Mouse (Mus musculus) myocyte (in vitro differentiated cells): Measurements from ENCODE around the gene Sertad4. TPM values are rescaled to one million over a fixed set of nuclear protein-coding genes. Genes with fewer than 3 reads are reported as not detected.

Experiments used
- H3K27me3 ChIP-seq: one replicate; pipeline ENCODE4 v1.6.1; 2011; ENCODE audit not compliant: control insufficient read depth, insufficient read depth, insufficient read length
- H3K36me3 ChIP-seq: one replicate; pipeline ENCODE4 v1.6.1; 2011; ENCODE audit not compliant: control insufficient read depth, insufficient read depth
- H3K4me2 ChIP-seq: one replicate; pipeline ENCODE4 v1.6.1; 2011; ENCODE audit warnings: low read depth, control low read depth
- H3K4me3 ChIP-seq: one replicate; pipeline ENCODE4 v1.5.1; 2011; ENCODE audit warnings: mild to moderate bottlenecking, control low read depth, moderate library complexity
- H3K79me2 ChIP-seq: one replicate; pipeline ENCODE4 v1.6.1; 2011; ENCODE audit not compliant: control insufficient read depth, insufficient read depth
- H3ac ChIP-seq: one replicate; pipeline ENCODE4 v1.6.1; 2011; ENCODE audit not compliant: control insufficient read depth, insufficient read length
- CEBPB ChIP-seq: IDR thresholded peaks from 2 replicates; pipeline ENCODE4 v1.6.1; 2011; ENCODE audit warnings: mild to moderate bottlenecking, moderate library complexity; ENCODE audit not compliant: poor library complexity, insufficient read depth, severe bottlenecking
- E2F4 ChIP-seq: IDR thresholded peaks from one replicate; pipeline ENCODE4 v1.6.1; 2011; ENCODE audit warnings: mild to moderate bottlenecking, control low read depth, moderate library complexity; ENCODE audit not compliant: insufficient read depth
- MAX ChIP-seq: IDR thresholded peaks from one replicate; pipeline ENCODE4 v1.6.1; 2011; ENCODE audit warnings: low read depth, mild to moderate bottlenecking, control low read depth
- MYOD1 ChIP-seq, 3 experiments: IDR thresholded peaks; one replicate each; pipeline ENCODE4 v1.6.1; 2011; ENCODE audit warnings: control low read depth in 2 of 3, low read depth in 2 of 3, mild to moderate bottlenecking in 2 of 3, moderate library complexity in 1 of 3; ENCODE audit not compliant: insufficient read length in 2 of 3, control insufficient read depth in 1 of 3
- MYOG ChIP-seq, 3 experiments: IDR thresholded peaks; one replicate each; pipeline ENCODE4 v1.6.1; 2011; ENCODE audit warnings: control low read depth in 2 of 3, low read depth in 2 of 3, mild to moderate bottlenecking in 2 of 3; ENCODE audit not compliant: insufficient read length in 2 of 3, control insufficient read depth in 1 of 3, insufficient read depth in 1 of 3
- POLR2A ChIP-seq: IDR thresholded peaks from one replicate; pipeline ENCODE4 v1.6.1; 2011; ENCODE audit warnings: low read depth, mild to moderate bottlenecking, control low read depth, moderate library complexity; ENCODE audit not compliant: insufficient read length
- POLR2AphosphoS2 ChIP-seq: IDR thresholded peaks from one replicate; pipeline ENCODE4 v1.6.1; 2011; ENCODE audit warnings: low read depth, control low read depth; ENCODE audit not compliant: insufficient read length
- REST ChIP-seq: IDR thresholded peaks from one replicate; pipeline ENCODE4 v1.6.1; 2011; ENCODE audit warnings: mild to moderate bottlenecking, control low read depth, moderate library complexity; ENCODE audit not compliant: insufficient read depth, insufficient read length
- SRF ChIP-seq: IDR thresholded peaks from one replicate; pipeline ENCODE4 v1.6.1; 2011; ENCODE audit warnings: low read depth; ENCODE audit not compliant: control insufficient read depth, insufficient read length
- TCF12 ChIP-seq: IDR thresholded peaks from one replicate; pipeline ENCODE4 v1.6.1; 2011; ENCODE audit warnings: mild to moderate bottlenecking, control low read depth; ENCODE audit not compliant: poor library complexity, insufficient read depth, severe bottlenecking
- TCF3 ChIP-seq: IDR thresholded peaks from one replicate; pipeline ENCODE4 v1.6.1; 2011; ENCODE audit warnings: low read depth, control low read depth; ENCODE audit not compliant: insufficient read length
- USF1 ChIP-seq: IDR thresholded peaks from one replicate; pipeline ENCODE4 v1.6.1; 2011; ENCODE audit warnings: low read depth, mild to moderate bottlenecking, control low read depth, moderate library complexity
- polyA plus RNA-seq: library from polyadenylated mRNA; unstranded; fragments of >200 nt; fragmentation: generic; extraction: Trizol; gene quantifications from one replicate; pipeline ENCODE4 v1.2.1, GENCODE M21; 2012; ENCODE audit warnings: missing spikeins

Sertad4 gene
- polyA plus RNA-seq, 1 experiment: 21.3 TPM

GRCm38 (mm10) chr1:192856931-192857330 is 1.4 kb upstream of the Sertad4 start:
- Histone ChIP-seq H3ac (no peak overlapping the region), H3K36me3 (no peaks in the 10 kb centered on the region), H3K27me3 (no peaks in the 10 kb centered on the region), H3K79me2 (peaks cover 28% of the 10 kb centered on the region), H3K4me2 (peak overlapping the region; percentile 82), H3K4me3 (no peak overlapping the region)
- TF ChIP-seq TCF12 (no peak), SRF (no peak)

DNA sequence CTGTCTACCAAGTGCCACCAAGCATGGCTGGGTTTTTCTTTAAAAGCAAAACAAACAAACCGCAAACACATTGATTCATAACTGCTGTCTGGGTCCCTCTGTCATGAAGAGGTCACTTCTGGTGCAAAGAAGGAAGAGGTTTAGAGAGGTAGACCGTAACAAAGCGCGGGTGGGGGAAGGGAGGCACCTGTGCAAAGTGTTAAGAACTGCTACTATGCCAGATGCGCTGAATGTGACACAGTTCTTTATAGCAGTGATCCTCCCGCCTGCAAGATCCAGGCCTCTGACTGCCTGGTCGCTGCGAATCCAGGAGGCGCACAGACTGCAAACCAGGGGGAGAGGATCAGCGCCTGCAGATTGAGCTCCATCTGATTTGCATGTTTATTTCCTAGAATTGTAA is 855 bp upstream of the Sertad4 start:
- H3K27me3 ChIP-seq: no peaks in the 10 kb centered on the region
- H3K79me2 ChIP-seq: peaks cover 33% of the 10 kb centered on the region
- TF ChIP-seq POLR2AphosphoS2: peak; percentile 18
- peak in 2 of 3 experiments; percentile 5 to 35 for TF ChIP-seq MYOD1 (IDR thresholded peaks at IDR 0.05; ENCODE audit: control insufficient read depth in 1 of 3, insufficient read length in 2 of 3, low read depth in 2 of 3)
- no peak for TF ChIP-seq SRF
- no peak overlapping the region for H3ac ChIP-seq
- H3K4me2 ChIP-seq: peak overlapping the region; percentile 82
- H3K36me3 ChIP-seq: no peaks in the 10 kb centered on the region
- H3K4me3 ChIP-seq: peak overlapping the region; percentile 49

GRCm38 (mm10) chr1:192854819-192855271 is 711 bp downstream of the Sertad4 start:
- peaks cover 4% of the 10 kb centered on the region for H3K36me3 ChIP-seq
- peak overlapping the region; percentile 49 for H3K4me3 ChIP-seq
- H3K4me2 ChIP-seq: peak overlapping the region; percentile 83
- peak overlapping the region; percentile 79 for H3ac ChIP-seq
- peaks cover 47% of the 10 kb centered on the region for H3K79me2 ChIP-seq
- TF ChIP-seq TCF3 (peak; percentile 47), E2F4 (no peak), POLR2AphosphoS2 (peak; percentile 61), MYOG (IDR thresholded peaks at IDR 0.05; ENCODE audit: control insufficient read depth in 1 of 3, insufficient read depth in 1 of 3, insufficient read length in 2 of 3, low read depth in 2 of 3) (peak; percentile 12 to 86 (median 84)), POLR2A (peak; percentile 83), CEBPB (no peak), MYOD1 (IDR thresholded peaks at IDR 0.05; ENCODE audit: control insufficient read depth in 1 of 3, insufficient read length in 2 of 3, low read depth in 2 of 3) (peak in 2 of 3 experiments; percentile 90 to 95), SRF (peak; percentile 75)
- H3K27me3 ChIP-seq: no peaks in the 10 kb centered on the region

DNA sequence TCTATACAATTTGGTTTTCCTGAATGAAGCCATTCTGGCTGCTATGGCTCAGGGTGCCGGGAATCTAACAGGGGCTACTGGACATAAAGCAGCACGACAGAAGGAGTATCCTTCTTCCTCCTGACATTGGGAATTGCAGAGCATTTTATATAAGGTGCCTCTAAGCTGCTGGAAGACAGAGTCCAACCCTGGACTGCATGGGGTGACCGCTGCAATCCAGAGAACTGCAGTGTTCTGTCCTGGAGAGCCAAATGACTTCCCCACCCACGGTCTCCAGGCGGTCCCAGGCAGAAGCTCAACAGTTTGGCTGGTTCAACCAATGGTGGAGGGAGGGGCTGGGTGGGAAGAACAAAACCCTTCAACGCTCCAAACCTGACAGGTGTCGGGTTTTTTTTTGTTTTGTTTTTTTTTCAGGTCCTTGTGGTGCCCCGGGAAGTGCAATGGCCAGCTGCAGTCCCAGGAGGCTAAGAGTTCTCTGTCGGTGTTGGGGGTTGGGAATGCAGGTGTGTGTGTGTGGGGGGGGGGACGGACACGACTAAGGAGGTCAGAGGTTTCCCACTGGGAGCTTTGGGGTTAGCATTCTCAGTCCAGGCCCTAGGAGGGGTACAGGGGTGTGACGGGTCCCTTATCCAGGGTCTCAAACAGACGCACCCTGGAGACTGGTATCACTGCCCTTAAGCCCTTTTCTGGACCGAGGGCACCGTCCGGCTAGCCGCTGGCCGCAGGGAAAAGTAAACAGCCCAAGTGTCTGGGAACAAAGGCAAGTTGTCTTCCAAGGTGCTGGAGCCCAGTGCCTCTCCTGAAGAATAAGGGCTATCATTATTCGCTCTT is 1.4 kb downstream of the Sertad4 start:
- peak overlapping the region; percentile 83 for H3K4me2 ChIP-seq
- peak in 2 of 3 experiments; percentile 1 to 15 for TF ChIP-seq MYOG (IDR thresholded peaks at IDR 0.05; ENCODE audit: control insufficient read depth in 1 of 3, insufficient read depth in 1 of 3, insufficient read length in 2 of 3, low read depth in 2 of 3)
- peak in 1 of 3 experiments; percentile 0 for TF ChIP-seq MYOD1 (IDR thresholded peaks at IDR 0.05; ENCODE audit: control insufficient read depth in 1 of 3, insufficient read length in 2 of 3, low read depth in 2 of 3)
- no peak for TF ChIP-seq MAX
- peak overlapping the region; percentile 49 for H3K4me3 ChIP-seq
- no peaks in the 10 kb centered on the region for H3K27me3 ChIP-seq
- peak overlapping the region; percentile 79 for H3ac ChIP-seq
- H3K36me3 ChIP-seq: peaks cover 4% of the 10 kb centered on the region
- H3K79me2 ChIP-seq: peaks cover 47% of the 10 kb centered on the region

DNA sequence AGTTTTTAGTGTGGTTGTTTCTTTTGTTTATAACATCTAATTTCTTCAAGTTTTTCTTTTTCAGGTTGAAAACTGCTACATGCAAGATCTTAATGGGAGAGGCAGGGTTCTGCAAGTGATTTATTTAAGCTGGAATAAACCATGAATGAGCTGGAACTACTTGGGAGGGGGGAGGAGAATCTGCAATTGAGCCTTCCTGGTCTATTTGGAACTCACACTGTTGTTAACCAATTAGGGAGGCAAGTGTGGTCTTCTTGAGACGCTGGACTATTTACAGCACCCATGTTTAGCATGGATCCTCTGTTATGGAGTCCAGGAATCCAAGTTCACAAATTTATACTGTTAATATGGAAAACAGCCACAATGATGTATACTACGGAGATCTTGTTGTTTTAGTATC is 2.1 kb downstream of the Sertad4 start:
- TF ChIP-seq POLR2A (no peak), MAX (no peak), TCF12 (no peak), E2F4 (no peak), CEBPB (no peak), REST (no peak), SRF (no peak), MYOG (IDR thresholded peaks at IDR 0.05; ENCODE audit: control insufficient read depth in 1 of 3, insufficient read depth in 1 of 3, insufficient read length in 2 of 3, low read depth in 2 of 3) (no peak), POLR2AphosphoS2 (no peak), MYOD1 (IDR thresholded peaks at IDR 0.05; ENCODE audit: control insufficient read depth in 1 of 3, insufficient read length in 2 of 3, low read depth in 2 of 3) (no peak), USF1 (no peak), TCF3 (no peak)
- no peaks in the 10 kb centered on the region for H3K27me3 ChIP-seq
- peak overlapping the region; percentile 49 for H3K4me3 ChIP-seq
- H3K79me2 ChIP-seq: peaks cover 47% of the 10 kb centered on the region
- H3K4me2 ChIP-seq: peak overlapping the region; percentile 83
- H3ac ChIP-seq: no peak overlapping the region
- peaks cover 11% of the 10 kb centered on the region for H3K36me3 ChIP-seq
